Mouse (Mus musculus) ovary, adult 10 weeks (tissue): Measurements from ENCODE around the gene Scg3. TPM values are rescaled to one million over a fixed set of nuclear protein-coding genes. Genes with fewer than 3 reads are reported as not detected.

ENCODE experiments used
- polyA plus RNA-seq: library from polyadenylated mRNA; stranded (reverse); fragments of 350-450 nt; fragmentation: Illumina TruSeq; extraction: RNeasy Lipid Tissue Mini Kit (QIAGEN cat#74804); gene quantifications from one replicate; pipeline ENCODE4 v1.2.3, GENCODE M21; 2014

The Scg3 gene
- polyA plus RNA-seq = 6.7 TPM

GRCm38 (mm10) chr9:75683426-75684191 lies at the start of gene Scg3:
Scg3 (minus strand) TSS chr9:75684056.

GRCm38 (mm10) chr9:75625556-75626307 lies 58.1 kb downstream of the Scg3 start, which contains the start of gene Lysmd2:
Lysmd2 (plus strand) TSS chr9:75625741.

GRCm38 (mm10) chr9:75610571-75611493 lies 73.0 kb downstream of the Scg3 start, which contains the start of gene Tmod2:
Tmod2 (minus strand) TSS chr9:75611325.

Other genes with a start within 250 kb of the Scg3 start
- gene Leo1, start 242.5 kb downstream of the Scg3 start, polyA plus RNA-seq = 56.4 TPM
- gene Tmod3, start 124.4 kb downstream of the Scg3 start, polyA plus RNA-seq = 149 TPM
- gene Tmod2, start 72.7 kb downstream of the Scg3 start, polyA plus RNA-seq = 8.8 TPM
- 38.9 TPM for gene Lysmd2, start 58.3 kb downstream of the Scg3 start, polyA plus RNA-seq
- 5.4 TPM for gene Bmp5, start 91.3 kb upstream of the Scg3 start, polyA plus RNA-seq